Mouse (Mus musculus) cerebellum, postnatal 4 days (tissue): ENCODE data around the gene Kctd19.

Source experiments
- DNase-seq, 2 experiments: peaks; one replicate each; pipeline ENCODE4 v3.0.0; 2022; ENCODE audit warnings: low spot score in 2 of 2, mixed read lengths in 1 of 2

Kctd19 gene

GRCm38 (mm10) chr8:105422006-105422405 is 8.7 kb upstream of the Kctd19 start:
- no peak for DNase-seq

DNA sequence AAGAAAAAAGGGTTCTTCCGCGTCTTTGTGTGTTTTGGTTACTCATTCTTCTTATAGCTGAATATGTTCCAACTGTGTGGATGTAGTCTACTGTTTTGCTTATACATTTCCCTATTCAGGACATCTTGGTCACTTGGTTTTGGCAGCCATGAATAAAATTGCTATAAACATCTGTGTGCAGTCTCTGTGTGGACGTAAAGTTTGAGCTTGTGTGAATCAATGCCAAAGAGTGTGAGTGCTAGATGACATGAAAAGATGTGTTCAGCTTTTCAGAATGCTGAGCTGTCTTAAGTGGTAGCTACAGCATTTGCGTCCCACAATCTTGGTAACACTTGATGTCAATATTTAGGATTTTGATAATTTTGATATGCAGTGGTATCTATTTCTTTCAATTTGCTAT is 6.5 kb upstream of the Kctd19 start:
- no peak for DNase-seq

GRCm38 (mm10) chr8:105418992-105419391 is 5.7 kb upstream of the Kctd19 start:
- DNase-seq, result no peak

- no peak for DNase-seq
Measured at GRCm38 (mm10) chr8:105409947-105410346, 3.4 kb downstream of the Kctd19 start.

GRCm38 (mm10) chr8:105408331-105408730 is 5.0 kb downstream of the Kctd19 start:
- DNase-seq, result no peak

- no peak for DNase-seq
Measured at GRCm38 (mm10) chr8:105406416-105406815, 6.9 kb downstream of the Kctd19 start.

DNA sequence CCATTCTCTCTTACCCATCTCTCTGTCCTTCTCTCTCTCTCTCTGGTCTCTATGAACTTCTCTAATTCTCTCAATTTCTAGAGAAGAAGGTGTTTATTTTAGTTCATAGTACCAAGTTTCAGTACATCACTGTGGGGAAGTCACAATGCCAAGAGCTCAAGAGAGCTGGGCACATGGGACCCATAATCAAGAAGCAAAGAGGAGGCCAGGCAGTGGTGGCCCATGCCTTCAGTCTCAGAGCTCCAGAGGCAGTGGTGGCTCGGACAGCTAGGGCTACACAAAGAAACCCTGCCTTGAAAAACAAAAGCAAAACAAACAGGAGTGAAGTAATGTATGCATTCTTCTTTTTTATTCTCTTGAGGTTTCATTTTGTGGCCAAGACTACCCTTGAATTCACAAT is 8.8 kb downstream of the Kctd19 start:
- no peak for DNase-seq

GRCm38 (mm10) chr8:105403467-105403866 is 9.8 kb downstream of the Kctd19 start:
- DNase-seq, result no peak

DNA sequence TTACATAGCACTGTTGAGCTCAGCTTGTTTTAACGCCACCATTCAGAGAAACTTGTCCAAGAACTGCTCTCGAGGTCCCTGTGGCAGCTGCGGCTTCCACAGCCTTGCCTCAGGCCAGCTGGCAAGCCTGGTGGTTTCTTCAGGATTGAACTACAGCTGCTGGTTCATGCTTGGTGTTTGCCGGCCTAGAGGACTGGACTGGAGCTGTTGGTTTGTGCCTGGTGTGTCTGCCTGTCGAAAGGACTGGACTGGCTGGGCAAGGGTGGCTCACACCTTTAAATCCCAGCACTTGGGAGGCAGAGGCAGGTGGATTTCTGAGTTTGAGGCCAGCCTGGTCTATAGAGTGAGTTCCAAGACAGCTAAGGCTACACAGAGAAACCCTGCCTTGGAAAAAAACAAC is 13.3 kb downstream of the Kctd19 start:
- no peak for DNase-seq

DNA sequence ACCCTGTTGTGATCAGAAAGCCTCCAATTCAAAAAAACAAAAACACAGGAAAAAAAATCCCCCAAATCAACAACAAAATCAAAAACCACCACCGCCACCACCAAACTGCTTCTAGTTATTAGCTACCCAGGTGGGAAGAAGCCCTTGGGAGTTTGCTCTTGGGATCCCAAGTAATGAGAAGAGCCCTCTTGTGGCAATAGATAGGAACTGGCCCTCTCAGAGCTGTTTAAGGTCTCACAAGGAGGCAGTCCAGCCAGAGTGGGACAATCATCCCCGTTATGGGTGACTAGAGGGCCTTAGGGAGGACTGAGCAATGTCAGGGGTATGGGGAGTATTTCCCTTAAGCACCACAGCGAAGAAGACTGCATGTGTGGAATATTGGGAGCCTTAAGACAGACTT is 15.6 kb downstream of the Kctd19 start:
- peak in 1 of 2 experiments; percentile 27 for DNase-seq

GRCm38 (mm10) chr8:105393915-105394314 is 19.4 kb downstream of the Kctd19 start:
- no peak for DNase-seq

- DNase-seq, result no peak
Measured at GRCm38 (mm10) chr8:105393089-105393787, 20.1 kb downstream of the Kctd19 start.

GRCm38 (mm10) chr8:105389096-105389495 is 24.2 kb downstream of the Kctd19 start:
- no peak for DNase-seq

GRCm38 (mm10) chr8:105387151-105387550 is 26.2 kb downstream of the Kctd19 start:
- DNase-seq, result no peak

GRCm38 (mm10) chr8:105384070-105384469 is 29.2 kb downstream of the Kctd19 start:
- DNase-seq, result no peak

- DNase-seq, result no peak
Measured at GRCm38 (mm10) chr8:105380308-105380707, 33.0 kb downstream of the Kctd19 start.

- DNase-seq, result peak; percentile 56 to 80
Measured at GRCm38 (mm10) chr8:105378673-105379072, 34.6 kb downstream of the Kctd19 start.

- peak in 1 of 2 experiments; percentile 46 for DNase-seq
Measured at GRCm38 (mm10) chr8:105374513-105374966, 38.8 kb downstream of the Kctd19 start.

GRCm38 (mm10) chr8:105373032-105373431 is 40.3 kb downstream of the Kctd19 start, which contains the start of gene Plekhg4:
Gene Plekhg4, plus strand, starts transcription at chr8:105373274.
- no peak for DNase-seq

DNA sequence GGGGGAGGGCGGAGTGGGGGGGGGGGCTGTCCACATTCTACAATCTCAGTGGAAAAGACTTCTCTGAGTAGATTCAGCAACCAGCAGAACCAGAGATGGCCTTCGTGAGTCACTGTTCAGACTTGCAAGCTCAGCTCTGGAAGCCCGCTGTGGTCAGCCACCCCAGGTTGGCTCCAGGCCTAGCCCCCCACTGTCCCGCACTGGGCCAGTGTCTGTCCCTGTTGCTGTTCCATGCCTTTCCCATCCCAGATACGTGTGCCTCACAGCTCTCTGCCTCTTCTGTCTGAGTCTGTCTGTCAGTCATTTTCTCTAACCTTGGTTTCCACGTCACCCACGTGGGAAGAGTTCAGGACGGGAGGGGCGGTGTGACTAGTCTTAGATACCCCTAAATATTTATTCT is 40.8 kb downstream of the Kctd19 start:
- no peak for DNase-seq

- no peak for DNase-seq
Measured at GRCm38 (mm10) chr8:105367107-105367506, 46.2 kb downstream of the Kctd19 start.

- no peak for DNase-seq
Measured at GRCm38 (mm10) chr8:105361751-105362702, 51.3 kb downstream of the Kctd19 start.

DNA sequence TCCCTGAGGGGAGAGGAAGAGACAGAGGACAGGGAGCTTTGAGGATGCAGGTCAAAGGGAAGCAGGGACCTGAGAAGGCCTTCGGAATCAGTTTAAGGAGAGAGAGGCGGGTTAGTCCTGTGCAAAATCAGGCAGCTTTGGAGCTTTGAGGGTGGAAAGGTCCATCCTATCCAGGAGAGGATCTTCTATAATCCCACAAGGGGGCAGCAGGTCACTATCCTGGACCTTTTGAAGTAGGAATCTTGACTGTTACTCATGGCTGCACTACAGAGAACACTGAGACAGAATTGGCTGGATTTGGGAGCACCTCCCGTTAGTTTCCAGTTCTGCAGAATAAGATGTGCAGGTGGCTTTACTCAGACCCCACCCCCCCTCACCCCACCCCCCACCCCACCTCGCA is 53.7 kb downstream of the Kctd19 start:
- DNase-seq, result no peak
